Mouse (Mus musculus): ENCODE measurements around the gene Cabin1. TPM values are rescaled to one million over a fixed set of nuclear protein-coding genes. Genes with fewer than 3 reads are reported as not detected.
A peak's percentile ranks its signal among the peaks of the same experiment; 100 is the strongest.

Cabin1 gene
- polyA plus RNA-seq, 1 experiment from 2014 or later = 40.7 TPM

DNA sequence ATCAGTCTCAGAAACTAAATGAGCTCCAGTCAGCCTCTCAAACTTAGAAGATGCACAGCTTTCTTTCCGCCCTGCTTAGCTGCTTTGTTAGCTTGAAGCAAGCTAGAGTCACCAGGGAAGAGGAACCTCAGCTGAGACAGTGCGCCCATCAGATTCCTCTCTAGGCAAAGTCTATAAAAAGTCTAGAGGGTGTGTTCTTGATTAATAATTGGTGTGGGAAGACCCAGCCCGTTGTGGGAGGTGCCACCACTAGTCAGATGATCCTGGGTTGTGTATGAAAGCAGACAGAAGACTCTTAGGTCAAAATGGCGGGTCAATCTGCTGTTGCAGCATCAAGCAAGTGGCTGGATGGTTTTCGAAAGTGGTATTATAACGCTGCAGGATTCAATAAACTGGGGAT, 2.7 kb upstream of the Cabin1 start:
- in situ Hi-C loops (cut with MboI; ENCODE audit: low pct_unique_long_range_greater_than_20kb) = loop anchor here (5.0 kb wide), 1 partner anchor 90 kb away; no protein-coding TSS in a partner anchor
- H3K27me3 ChIP-seq = no peaks in the 10 kb centered on the region
- ATAC-seq (no peak), DNase-seq (ENCODE audit: low read depth, low spot score) (no peak)
- ChIA-PET CTCF (interaction anchor here (1.0 kb wide), 1 partner anchor 69 kb away, joined by 3 read pairs; no protein-coding TSS in a partner anchor), POLR2A (no interaction called here)
- TF ChIP-seq CTCF (IDR thresholded peaks at IDR 0.05) = no peak

DNA sequence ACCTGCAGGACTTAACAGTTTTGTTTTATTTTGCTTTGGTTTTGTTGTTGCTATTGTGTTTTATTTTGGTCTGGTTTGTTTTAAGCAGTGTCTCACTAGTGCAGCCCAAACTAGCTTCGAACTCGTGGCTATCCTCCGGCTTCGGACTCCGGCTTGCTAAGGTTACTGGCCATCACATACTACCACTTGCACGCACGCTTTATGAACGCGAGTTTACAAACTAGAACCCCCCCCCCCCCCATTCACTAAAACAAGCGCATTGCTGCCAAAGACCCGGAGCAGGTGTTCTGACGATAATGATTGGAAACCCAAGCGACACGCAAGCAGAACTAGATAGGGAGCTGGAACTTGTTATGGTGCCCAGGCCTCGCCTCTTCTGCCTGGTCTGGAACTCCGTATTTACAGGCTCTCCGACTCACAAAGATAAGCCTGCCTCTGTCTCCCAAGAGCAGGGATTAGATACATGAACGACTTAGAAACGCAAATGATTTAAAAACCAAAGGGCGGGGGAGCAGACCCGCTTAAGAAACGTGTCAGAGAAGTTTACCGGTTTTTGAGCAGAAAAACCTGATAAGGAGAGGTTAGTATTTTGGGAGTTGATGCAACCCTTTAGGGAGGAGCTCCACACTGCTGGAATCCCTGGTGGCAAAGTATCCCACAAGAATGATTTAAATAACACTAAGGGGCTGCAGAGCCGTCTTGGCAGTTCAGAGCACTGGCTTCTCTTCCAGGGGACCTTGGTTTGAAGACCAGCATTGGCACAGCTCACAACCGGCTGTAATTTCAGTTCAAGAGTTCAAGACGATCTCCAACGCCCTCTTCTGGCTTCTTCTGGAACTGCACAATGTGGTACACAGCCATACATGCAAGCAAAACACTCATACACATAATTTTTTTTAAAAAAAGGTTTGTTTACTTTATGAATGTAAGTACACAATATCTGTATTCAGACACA, 655 bp upstream of the Cabin1 start:
- POLR2A ChIA-PET = interaction anchor here (0.6 to 1.6 kb wide), 8 partner anchors 11 to 166 kb away, joined by 3 to 6 read pairs (median 4); partner anchors contain the start of gene Gstt2
- CTCF ChIA-PET = interaction anchor here (0.6 to 1.9 kb wide), 9 partner anchors 11 to 187 kb away, joined by 3 to 11 read pairs (median 5); no protein-coding TSS in a partner anchor
- H3K27me3 ChIP-seq = no peaks in the 10 kb centered on the region
- no peak for DNase-seq (ENCODE audit: low read depth, low spot score)
- TF ChIP-seq CTCF (IDR thresholded peaks at IDR 0.05) = peak; percentile 84
- peak; percentile 20 for ATAC-seq
- in situ Hi-C loops (cut with MboI; ENCODE audit: low pct_unique_long_range_greater_than_20kb) = loop anchor here (5.0 kb wide), 1 partner anchor 93 kb away; no protein-coding TSS in a partner anchor

DNA sequence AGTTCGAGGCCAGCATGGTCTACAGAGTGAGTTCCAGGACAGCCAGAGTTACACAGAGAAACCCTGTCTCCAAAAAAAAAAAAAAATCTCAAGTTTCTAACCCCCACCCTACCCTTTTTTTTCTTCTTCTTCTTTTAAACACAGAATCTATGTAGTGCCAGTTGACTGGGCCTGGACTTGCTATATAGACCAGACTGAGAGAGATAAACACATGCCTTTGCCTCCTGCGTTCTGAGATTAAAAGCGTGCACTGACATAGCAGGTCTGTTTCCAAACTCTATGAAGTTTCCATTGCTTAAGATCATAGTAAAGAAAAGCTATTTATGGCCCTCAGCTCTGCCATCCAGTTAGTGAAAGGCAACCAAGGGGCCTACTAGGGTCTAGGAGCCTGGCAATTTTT, 1.7 kb downstream of the Cabin1 start:
- no peak for DNase-seq (ENCODE audit: low read depth, low spot score)
- H3K27me3 ChIP-seq = no peaks in the 10 kb centered on the region
- in situ Hi-C loops (cut with MboI; ENCODE audit: low pct_unique_long_range_greater_than_20kb) = no loop called here
- ATAC-seq = no peak
- POLR2A ChIA-PET = interaction anchor here (1.3 kb wide), 1 partner anchor 32 kb away, joined by 5 read pairs; no protein-coding TSS in a partner anchor
- TF ChIP-seq CTCF (IDR thresholded peaks at IDR 0.05) = no peak
- CTCF ChIA-PET = interaction anchor here (1.0 kb wide), 2 partner anchors 20 to 58 kb away, joined by 3 read pairs; no protein-coding TSS in a partner anchor

DNA sequence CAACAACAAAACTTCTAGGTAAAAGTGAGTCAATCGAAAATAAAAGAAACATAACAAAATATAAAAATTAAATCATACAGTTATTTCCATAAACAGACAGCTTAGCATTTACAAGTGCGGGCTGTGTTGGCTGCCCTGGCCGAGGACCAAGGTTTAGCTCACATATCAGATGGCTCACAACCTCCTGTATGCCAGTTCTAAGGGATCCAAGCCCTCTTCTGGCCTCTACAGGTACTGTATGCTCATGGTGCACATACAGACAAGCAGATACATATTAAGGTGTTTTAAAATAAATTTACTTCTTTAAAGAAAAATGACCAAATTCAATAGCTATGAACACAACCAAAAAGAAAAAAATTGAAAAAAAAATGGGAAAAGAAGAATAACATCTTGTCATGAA, 3.8 kb downstream of the Cabin1 start:
- POLR2A ChIA-PET = interaction anchor here (0.6 kb wide), 1 partner anchor 88 kb away, joined by 3 read pairs; no protein-coding TSS in a partner anchor
- DNase-seq (ENCODE audit: low read depth, low spot score) (no peak), ATAC-seq (no peak)
- CTCF ChIA-PET = interaction anchor here (1.1 to 2.2 kb wide), 5 partner anchors 8 to 19 kb away, joined by 4 to 6 read pairs (median 5); no protein-coding TSS in a partner anchor
- in situ Hi-C loops (cut with MboI; ENCODE audit: low pct_unique_long_range_greater_than_20kb) = no loop called here
- H3K27me3 ChIP-seq = no peaks in the 10 kb centered on the region
- peak; percentile 43 for TF ChIP-seq CTCF (IDR thresholded peaks at IDR 0.05)

DNA sequence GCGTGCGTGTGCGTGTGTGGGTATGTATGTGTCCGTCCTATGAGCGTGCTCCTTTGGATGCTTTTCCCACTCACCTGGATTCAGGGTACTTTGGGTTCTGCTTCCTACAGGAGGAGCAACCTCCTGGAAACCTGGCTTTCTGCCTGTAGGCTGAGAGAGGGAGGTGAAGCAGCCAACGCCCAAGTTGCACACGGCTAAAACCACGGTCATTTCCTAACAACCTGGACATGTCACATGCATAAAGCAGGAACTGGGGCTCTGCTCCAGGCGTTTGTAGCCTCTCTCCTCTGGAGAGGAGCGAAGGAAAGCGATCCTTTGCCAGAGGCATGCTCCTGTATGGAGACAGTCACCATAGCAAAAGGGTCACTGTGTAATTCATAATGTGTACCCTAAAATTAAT, 7.4 kb downstream of the Cabin1 start:
- POLR2A ChIA-PET = no interaction called here
- CTCF ChIA-PET = no interaction called here
- in situ Hi-C loops (cut with MboI; ENCODE audit: low pct_unique_long_range_greater_than_20kb) = no loop called here
- DNase-seq (ENCODE audit: low read depth, low spot score) = no peak
- no peak for ATAC-seq
- no peak for TF ChIP-seq CTCF (IDR thresholded peaks at IDR 0.05)
- no peaks in the 10 kb centered on the region for H3K27me3 ChIP-seq

DNA sequence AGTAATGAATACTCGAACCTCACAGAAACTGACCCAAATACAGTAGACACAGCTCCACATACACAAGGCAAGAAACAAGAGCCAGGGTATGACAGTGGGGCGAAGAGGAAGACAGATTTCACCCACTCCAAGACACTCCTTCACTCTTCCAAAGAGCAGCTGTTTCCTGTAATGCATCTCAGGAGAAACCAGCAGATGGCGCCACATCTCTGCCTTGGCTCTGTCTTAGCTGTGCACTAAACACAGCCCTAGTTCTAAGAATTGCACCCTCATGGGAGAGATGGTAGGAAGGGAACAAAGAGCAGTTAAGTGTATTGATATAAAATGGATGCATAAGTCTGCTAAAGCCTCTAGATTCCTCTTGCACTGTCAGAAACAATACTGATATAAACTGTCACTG, 20.1 kb downstream of the Cabin1 start:
- CTCF ChIA-PET = interaction anchor here (0.8 to 3.3 kb wide), 12 partner anchors 8 to 208 kb away, joined by 3 to 13 read pairs (median 6); no protein-coding TSS in a partner anchor
- no peak for DNase-seq (ENCODE audit: low read depth, low spot score)
- no peaks in the 10 kb centered on the region for H3K27me3 ChIP-seq
- no peak for ATAC-seq
- in situ Hi-C loops (cut with MboI; ENCODE audit: low pct_unique_long_range_greater_than_20kb) = loop anchor here (5.0 kb wide), 2 partner anchors 113 to 208 kb away; partner anchors contain the start of gene Gm5134
- POLR2A ChIA-PET = no interaction called here
- TF ChIP-seq CTCF (IDR thresholded peaks at IDR 0.05) = peak; percentile 89

DNA sequence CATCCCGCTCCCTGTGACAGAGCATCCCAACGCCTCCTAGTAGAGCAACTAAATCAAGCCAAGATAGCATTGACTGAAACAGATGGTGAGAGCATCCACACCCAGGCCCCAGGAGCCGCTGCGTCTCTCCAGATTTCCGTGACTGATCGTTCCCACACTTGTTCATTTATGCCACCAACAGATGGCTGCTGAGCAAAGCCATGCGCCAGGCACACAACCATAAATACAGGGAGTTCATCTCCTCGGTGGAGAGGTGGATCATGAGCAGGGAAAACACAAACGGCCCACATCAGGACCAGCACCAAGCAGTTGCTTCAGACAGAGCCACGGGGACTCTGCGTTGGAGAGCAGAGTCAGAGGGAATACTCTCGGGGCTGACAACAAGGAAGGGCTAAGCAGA, 20.8 kb downstream of the Cabin1 start:
- TF ChIP-seq CTCF (IDR thresholded peaks at IDR 0.05) = no peak
- ATAC-seq (no peak), DNase-seq (ENCODE audit: low read depth, low spot score) (no peak)
- CTCF ChIA-PET = interaction anchor here (0.6 to 3.3 kb wide), 12 partner anchors 9 to 114 kb away, joined by 3 to 13 read pairs (median 6); no protein-coding TSS in a partner anchor
- in situ Hi-C loops (cut with MboI; ENCODE audit: low pct_unique_long_range_greater_than_20kb) = loop anchor here (5.0 kb wide), 2 partner anchors 114 to 209 kb away; partner anchors contain the start of gene Gm5134
- H3K27me3 ChIP-seq = no peaks in the 10 kb centered on the region
- POLR2A ChIA-PET = no interaction called here

DNA sequence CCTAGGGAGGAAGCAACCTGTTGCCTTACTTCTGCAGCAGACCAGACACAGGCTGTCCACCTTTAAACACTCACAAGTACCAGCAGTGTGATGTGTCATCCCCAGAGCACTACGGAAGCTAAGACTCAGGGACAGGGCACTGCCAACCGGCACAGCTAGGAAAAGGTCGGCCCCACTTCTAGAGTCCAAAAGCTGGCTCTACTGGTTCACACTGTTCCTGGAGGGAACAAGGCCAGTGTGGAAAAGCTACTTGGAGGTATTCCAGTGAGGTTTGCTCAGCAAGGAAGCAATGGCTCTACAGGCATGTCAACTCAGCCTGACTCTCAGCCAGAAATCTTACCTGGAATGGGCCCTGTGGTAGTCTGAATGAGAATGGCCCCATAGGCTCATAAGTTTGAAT, 23.3 kb downstream of the Cabin1 start:
- POLR2A ChIA-PET = no interaction called here
- in situ Hi-C loops (cut with MboI; ENCODE audit: low pct_unique_long_range_greater_than_20kb) = loop anchor here (5.0 kb wide), 2 partner anchors 116 to 211 kb away; partner anchors contain the start of gene Gm5134
- no peak for DNase-seq (ENCODE audit: low read depth, low spot score)
- H3K27me3 ChIP-seq = no peaks in the 10 kb centered on the region
- TF ChIP-seq CTCF (IDR thresholded peaks at IDR 0.05) = no peak
- no peak for ATAC-seq
- CTCF ChIA-PET = interaction anchor here (1.2 to 3.7 kb wide), 5 partner anchors 20 to 211 kb away, joined by 3 to 13 read pairs (median 5); no protein-coding TSS in a partner anchor

DNA sequence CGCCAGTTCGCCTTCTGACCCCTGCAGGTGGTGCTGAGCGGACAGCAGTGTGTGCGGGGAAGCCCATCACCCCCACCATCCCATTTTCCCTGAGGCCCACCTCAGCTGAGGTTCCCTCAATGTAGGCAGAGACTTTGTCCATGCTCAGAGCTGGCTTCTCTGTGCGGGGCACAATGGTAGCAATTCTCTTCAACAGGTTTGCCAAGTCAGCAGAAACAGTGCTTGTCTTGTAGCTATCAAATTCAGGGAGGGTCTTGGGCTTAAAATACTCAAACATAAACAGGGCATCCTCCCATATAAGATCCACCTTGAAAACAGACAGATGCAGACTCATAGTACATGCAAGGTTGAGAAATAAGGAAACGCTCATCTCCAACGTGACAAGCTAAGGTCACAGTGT, 38.7 kb downstream of the Cabin1 start:
- no peak for TF ChIP-seq CTCF (IDR thresholded peaks at IDR 0.05)
- ATAC-seq = no peak
- no peaks in the 10 kb centered on the region for H3K27me3 ChIP-seq
- CTCF ChIA-PET = interaction anchor here (1.1 to 1.3 kb wide), 3 partner anchors 10 to 30 kb away, joined by 3 to 4 read pairs (median 4); no protein-coding TSS in a partner anchor
- no peak for DNase-seq (ENCODE audit: low read depth, low spot score)
- POLR2A ChIA-PET = interaction anchor here (0.6 kb wide), 1 partner anchor 22 kb away, joined by 5 read pairs; no protein-coding TSS in a partner anchor
- in situ Hi-C loops (cut with MboI; ENCODE audit: low pct_unique_long_range_greater_than_20kb) = no loop called here

DNA sequence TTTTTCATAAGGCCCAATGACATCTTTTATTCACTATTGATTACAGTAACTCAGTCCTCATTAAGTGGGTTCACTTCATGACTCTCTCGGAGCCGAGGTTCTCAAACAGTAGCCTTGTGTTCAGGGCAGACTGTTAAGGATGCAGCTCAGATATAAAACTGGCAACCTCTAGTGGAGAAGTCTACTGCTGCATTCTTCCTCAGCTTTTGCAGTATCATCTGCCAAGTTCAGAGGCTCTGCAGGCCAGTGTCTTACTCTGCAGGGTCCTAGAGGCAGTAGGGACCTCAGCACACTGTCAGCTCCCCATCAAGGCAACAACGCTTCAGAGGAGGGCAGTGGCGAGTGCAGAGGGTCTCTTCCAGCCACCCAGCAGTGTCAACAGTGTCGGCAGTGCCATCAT, 43.9 kb downstream of the Cabin1 start:
- in situ Hi-C loops (cut with MboI; ENCODE audit: low pct_unique_long_range_greater_than_20kb) = no loop called here
- ATAC-seq (no peak), DNase-seq (ENCODE audit: low read depth, low spot score) (no peak)
- no peak for TF ChIP-seq CTCF (IDR thresholded peaks at IDR 0.05)
- CTCF ChIA-PET = interaction anchor here (1.0 to 1.4 kb wide), 3 partner anchors 9 to 16 kb away, joined by 4 to 5 read pairs (median 4); no protein-coding TSS in a partner anchor
- H3K27me3 ChIP-seq = no peaks in the 10 kb centered on the region
- POLR2A ChIA-PET = no interaction called here

Data from Patski (cell line).